10 mouse cellular contexts compared by ENCODE assay signal in genomic region chr5:35454187-35454800, GRCm38 (mm10).
DNase-seq lines count a peak whose midpoint lies in the region; ATAC-seq lines count a peak whose summit lies in the region.
"Had no signal": no experiment of that assay in that cellular context is flagged by ENCODE, and none has a peak within 500 bp of the region (broad histone marks: within the 10 kb centered on the region; RNA-seq: fewer than 3 reads in every experiment).

No protein-coding gene starts in this region.

- H3K27me3 ChIP-seq in embryonic facial prominence, embryonic 11.5 days (ENCODE audit: control insufficient read depth, insufficient read depth, low read length): no peaks in the 10 kb centered on the region

- H3K4me3 ChIP-seq in embryonic facial prominence, embryonic 11.5 days (ENCODE audit: low read depth, low read length): no peak overlapping the region
- H3K4me3 ChIP-seq: heart, embryonic 13.5 days had no signal

- H3K9me3 ChIP-seq in embryonic facial prominence, embryonic 11.5 days (replicated peaks; ENCODE audit: control insufficient read depth, low read length): no peaks in the 10 kb centered on the region
- H3K9me3 ChIP-seq: heart, embryonic 13.5 days had no signal

- peak; percentile 33 for DNase-seq in embryonic facial prominence, embryonic 11.5 days (ENCODE audit: low spot score)
- DNase-seq in frontal cortex, postnatal 25 days (ENCODE audit: low spot score in 2 of 2): peak; percentile 8 to 13
- DNase-seq in left cerebral cortex, postnatal 4 days: peak; percentile 45
- peak; percentile 88 for DNase-seq in retina, embryonic 14.5 days (ENCODE audit: low spot score)
- DNase-seq in heart, adult 11 months: no peak
- no peak for DNase-seq in testis, postnatal 14 days (ENCODE audit: low spot score)
- DNase-seq in cerebellum, adult 18-20 months: no peak

- ATAC-seq in embryonic facial prominence, embryonic 11.5 days (replicated peaks; ENCODE audit: insufficient number of reproducible peaks, low FRiP score, low TSS enrichment, low read depth): peak; percentile 60
- no peak for ATAC-seq in activated CD4-positive, CD25-positive, alpha-beta regulatory T cell, adult 4 months

- H3K9ac ChIP-seq in embryonic facial prominence, embryonic 11.5 days (replicated peaks; ENCODE audit: low read length): no peak overlapping the region
- H3K9ac ChIP-seq: heart, embryonic 13.5 days had no signal

- no peak overlapping the region for H3K4me2 ChIP-seq in embryonic facial prominence, embryonic 11.5 days (ENCODE audit: low read depth, low read length)
- H3K4me2 ChIP-seq: heart, embryonic 13.5 days had no signal

- WGBS in embryonic facial prominence, embryonic 11.5 days: 49% methylated on average over 17 of the region's 17 CpGs

- no peak overlapping the region for H3K27ac ChIP-seq in embryonic facial prominence, embryonic 11.5 days (replicated peaks; ENCODE audit: low read depth, low read length)
- H3K27ac ChIP-seq: heart, embryonic 13.5 days; stomach, postnatal 0 days had no signal

- no peaks in the 10 kb centered on the region for H3K4me1 ChIP-seq in embryonic facial prominence, embryonic 11.5 days (ENCODE audit: control insufficient read depth, insufficient read depth, low read length)
- H3K4me1 ChIP-seq: heart, embryonic 13.5 days had no signal

- no peaks in the 10 kb centered on the region for H3K36me3 ChIP-seq in embryonic facial prominence, embryonic 11.5 days (replicated peaks; ENCODE audit: control insufficient read depth, insufficient read depth, low read depth, low read length)
- H3K36me3 ChIP-seq: heart, embryonic 13.5 days had no signal

- intact Hi-C loops in left cerebral cortex, postnatal 4 days (cut with DNase I): no loop called here

Comparison
In these comparisons a context has a peak if more than half of its experiments do, and no peak if none do; other contexts are left out.
1. DNase-seq: peak in embryonic facial prominence, embryonic 11.5 days (single experiment), frontal cortex, postnatal 25 days (2 of 2), left cerebral cortex, postnatal 4 days (single experiment) and retina, embryonic 14.5 days (single experiment); none in heart, adult 11 months (single experiment), testis, postnatal 14 days (single experiment) and cerebellum, adult 18-20 months (0 of 2).